In the genomic region with DNA sequence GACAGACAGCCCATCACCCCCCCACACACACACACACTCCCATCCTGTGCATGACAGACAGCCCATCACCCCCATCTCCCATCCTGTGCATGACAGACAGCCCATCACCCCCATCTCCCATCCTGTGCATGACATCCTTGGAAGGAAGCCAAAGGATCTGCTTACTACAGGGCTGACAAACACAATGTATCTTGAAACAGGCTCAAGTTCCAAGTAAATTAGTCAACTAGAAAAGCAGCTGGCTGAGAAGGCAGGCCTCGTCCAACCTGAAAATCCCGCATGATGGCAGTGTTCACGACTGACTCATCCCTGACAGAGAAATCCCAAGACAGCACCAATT, we compare ENCODE assay signal across 10 mouse cellular contexts. TPM values are rescaled to one million over a fixed set of nuclear protein-coding genes. Genes with fewer than 3 reads are reported as not detected.
DNase-seq lines count a peak whose midpoint lies in the region; ATAC-seq and TF ChIP-seq lines count a peak whose summit lies in the region.
"Had no signal": no experiment of that assay in that cellular context is flagged by ENCODE, and none has a peak within 500 bp of the region (broad histone marks: within the 10 kb centered on the region; RNA-seq: fewer than 3 reads in every experiment).

No protein-coding gene starts in this region.

- 0 out of 2 replicates have a peak overlapping the region, but pooled peaks have one; percentile 14 for H3K9ac ChIP-seq in embryonic facial prominence, embryonic 14.5 days (ENCODE audit: low read depth, low read length)
- H3K9ac ChIP-seq in neural tube, embryonic 13.5 days = no peak overlapping the region; the same call in 1 of the 2 replicates

- no peaks in the 10 kb centered on the region for H3K27me3 ChIP-seq in embryonic facial prominence, embryonic 14.5 days (replicated peaks; ENCODE audit: control insufficient read depth, insufficient read depth, low read length)
- H3K27me3 ChIP-seq in kidney, adult 2 months (replicated peaks; ENCODE audit: control insufficient read depth, insufficient read depth, low read length) = no peaks in the 10 kb centered on the region
- no peaks in the 10 kb centered on the region for H3K27me3 ChIP-seq in neural tube, embryonic 13.5 days

- no peak overlapping the region for H3K4me2 ChIP-seq in embryonic facial prominence, embryonic 14.5 days (ENCODE audit: low read depth, low read length)
- H3K4me2 ChIP-seq in neural tube, embryonic 13.5 days = no peak overlapping the region

- TF ChIP-seq CTCF in kidney, adult 2 months (conservative IDR thresholded peaks at IDR 0.05; ENCODE audit: insufficient read depth, insufficient read length, low read depth, low read length) = no peak

- H3K27ac ChIP-seq in embryonic facial prominence, embryonic 14.5 days (replicated peaks; ENCODE audit: low read depth, low read length) = peak overlapping the region; percentile 33; the same call in 1 of the 2 replicates
- H3K27ac ChIP-seq in kidney, adult 2 months (ENCODE audit: insufficient read depth, low read depth, low read length) = peak overlapping the region; percentile 65
- H3K27ac ChIP-seq in neural tube, embryonic 13.5 days (replicated peaks) = no peak overlapping the region

- peaks cover 26% of the 10 kb centered on the region for H3K4me1 ChIP-seq in embryonic facial prominence, embryonic 14.5 days (ENCODE audit: control insufficient read depth, insufficient read depth, low read length)
- peaks cover 29% of the 10 kb centered on the region for H3K4me1 ChIP-seq in kidney, adult 2 months (ENCODE audit: control insufficient read depth, insufficient read depth, low read length)
- H3K4me1 ChIP-seq in neural tube, embryonic 13.5 days (replicated peaks) = peaks cover 56% of the 10 kb centered on the region

- H3K9me3 ChIP-seq in embryonic facial prominence, embryonic 14.5 days (ENCODE audit: control insufficient read depth, low read length) = no peaks in the 10 kb centered on the region
- H3K9me3 ChIP-seq in neural tube, embryonic 13.5 days = no peaks in the 10 kb centered on the region

- H3K4me3 ChIP-seq in embryonic facial prominence, embryonic 14.5 days (ENCODE audit: low read depth, low read length) = no peak overlapping the region
- no peak overlapping the region for H3K4me3 ChIP-seq in kidney, adult 2 months (ENCODE audit: insufficient read depth, low read depth, low read length)
- no peak overlapping the region for H3K4me3 ChIP-seq in neural tube, embryonic 13.5 days
- H3K4me3 ChIP-seq: erythroblast, embryonic 14.5 days had no signal

- ATAC-seq in embryonic facial prominence, embryonic 14.5 days (ENCODE audit: low read depth) = peak; percentile 86
- ATAC-seq in neural tube, embryonic 13.5 days (ENCODE audit: low read depth) = peak; percentile 70

- H3K36me3 ChIP-seq in embryonic facial prominence, embryonic 14.5 days (ENCODE audit: control insufficient read depth, insufficient read depth, low read length) = peaks cover 39% of the 10 kb centered on the region
- H3K36me3 ChIP-seq in kidney, adult 2 months (ENCODE audit: control insufficient read depth, insufficient read depth, low read length) = peaks cover 2% of the 10 kb centered on the region; the same call in 1 of the 2 replicates
- H3K36me3 ChIP-seq in neural tube, embryonic 13.5 days = peaks cover 36% of the 10 kb centered on the region

- WGBS in embryonic facial prominence, embryonic 14.5 days = 40% methylated on average over 3 of the region's 3 CpGs
- 24% methylated on average over 3 of the region's 3 CpGs for WGBS in kidney, adult 2 months
- 53% methylated on average over 3 of the region's 3 CpGs for WGBS in neural tube, embryonic 13.5 days

- no peak for TF ChIP-seq POLR2A in kidney, adult 2 months (IDR thresholded peaks at IDR 0.05; ENCODE audit: low read depth, low read length)

- peak; percentile 43 for DNase-seq in layer of hippocampus, adult 9-11 months
- no peak for DNase-seq in layer of hippocampus, postnatal 25 days (ENCODE audit: extremely low spot score in 1 of 2, low spot score in 1 of 2)
- DNase-seq in embryonic facial prominence, embryonic 14.5 days (ENCODE audit: low spot score) = peak; percentile 89
- DNase-seq in kidney, adult 2 months = peak; percentile 73
- no peak for DNase-seq in gastrocnemius, postnatal 4 days (ENCODE audit: low spot score in 2 of 2)
- no peak for DNase-seq in adrenal gland, postnatal 25 days
- no peak for DNase-seq in urinary bladder, adult 18-20 months (ENCODE audit: low spot score in 2 of 2)

RNA-seq across cellular contexts. Expression of gene Spty2d1, which starts 7.6 kb away (rescaled TPM):
- total RNA-seq in layer of hippocampus, postnatal 25 days (2021) = 10 to 100 TPM; 14.2 to 15.5 TPM
- polyA plus RNA-seq in embryonic facial prominence, embryonic 14.5 days (2014; fragmentation: Nextera tagmentation; extraction: Ambion mirVana) = 22.1 and 23.1 TPM in 2 replicates
- 6.3 and 7.2 TPM in 2 replicates for polyA plus RNA-seq in kidney, adult 2 months (2012; rRNA removed)
- polyA plus RNA-seq in neural tube, embryonic 13.5 days (2015; fragmentation: Nextera tagmentation; extraction: Ambion mirVana) = 8.3 and 9.6 TPM in 2 replicates
- total RNA-seq in gastrocnemius, postnatal 4 days (2021) = 10 to 100 TPM; 18.2 to 20.7 TPM
- 18.9 and 19.0 TPM in 2 replicates for total RNA-seq in adrenal gland, postnatal 25 days (2021)

RNA-seq across cellular contexts. Expression of gene Gm9999, which starts 17.2 kb away (rescaled TPM):
- not detected for total RNA-seq in layer of hippocampus, postnatal 25 days (2021)
- not detected in 2 replicates for polyA plus RNA-seq in embryonic facial prominence, embryonic 14.5 days (2014; fragmentation: Nextera tagmentation; extraction: Ambion mirVana)
- polyA plus RNA-seq in kidney, adult 2 months (2012; rRNA removed) = 0.46 TPM in 1 of 2 replicates, not detected in the other
- not detected in 2 replicates for polyA plus RNA-seq in neural tube, embryonic 13.5 days (2015; fragmentation: Nextera tagmentation; extraction: Ambion mirVana)
- not detected for total RNA-seq in gastrocnemius, postnatal 4 days (2021)
- total RNA-seq in adrenal gland, postnatal 25 days (2021) = not detected in 2 replicates
- total RNA-seq: liver, adult 2 months had no signal
- polyA plus RNA-seq: erythroblast, embryonic 14.5 days; liver, adult 2 months had no signal

RNA-seq across cellular contexts. Expression of gene Uevld, which starts 42.3 kb away (rescaled TPM):
- total RNA-seq in layer of hippocampus, postnatal 25 days (2021) = 10 to 100 TPM; 14.1 to 14.7 TPM
- 9.7 and 11.0 TPM in 2 replicates for polyA plus RNA-seq in embryonic facial prominence, embryonic 14.5 days (2014; fragmentation: Nextera tagmentation; extraction: Ambion mirVana)
- polyA plus RNA-seq in kidney, adult 2 months (2012; rRNA removed) = 3.8 and 4.0 TPM in 2 replicates
- 5.5 and 7.4 TPM in 2 replicates for polyA plus RNA-seq in neural tube, embryonic 13.5 days (2015; fragmentation: Nextera tagmentation; extraction: Ambion mirVana)
- total RNA-seq in gastrocnemius, postnatal 4 days (2021) = 10 to 100 TPM; 11.3 to 13.0 TPM
- 16.7 and 19.1 TPM in 2 replicates for total RNA-seq in adrenal gland, postnatal 25 days (2021)

RNA-seq across cellular contexts. Expression of gene Tmem86a, which starts 49.8 kb away (rescaled TPM):
- total RNA-seq in layer of hippocampus, postnatal 25 days (2021) = 10 to 100 TPM; 14.1 to 15.2 TPM
- 19.6 and 25.9 TPM in 2 replicates for polyA plus RNA-seq in embryonic facial prominence, embryonic 14.5 days (2014; fragmentation: Nextera tagmentation; extraction: Ambion mirVana)
- polyA plus RNA-seq in kidney, adult 2 months (2012; rRNA removed) = 97.0 and 104 TPM in 2 replicates
- polyA plus RNA-seq in neural tube, embryonic 13.5 days (2015; fragmentation: Nextera tagmentation; extraction: Ambion mirVana) = 23.3 and 25.8 TPM in 2 replicates
- total RNA-seq in gastrocnemius, postnatal 4 days (2021) = 1 to 10 TPM; 9.4 to 9.5 TPM
- total RNA-seq in adrenal gland, postnatal 25 days (2021) = 25.8 and 53.9 TPM in 2 replicates

Comparison
In these comparisons a context has a peak if more than half of its experiments do, and no peak if none do; other contexts are left out.
1. DNase-seq: peak in layer of hippocampus, adult 9-11 months (single experiment), embryonic facial prominence, embryonic 14.5 days (single experiment) and kidney, adult 2 months (single experiment); none in layer of hippocampus, postnatal 25 days (0 of 2), gastrocnemius, postnatal 4 days (0 of 2), adrenal gland, postnatal 25 days (single experiment) and urinary bladder, adult 18-20 months (0 of 2).